25 mouse cellular contexts compared by ENCODE assay signal in the genomic region with DNA sequence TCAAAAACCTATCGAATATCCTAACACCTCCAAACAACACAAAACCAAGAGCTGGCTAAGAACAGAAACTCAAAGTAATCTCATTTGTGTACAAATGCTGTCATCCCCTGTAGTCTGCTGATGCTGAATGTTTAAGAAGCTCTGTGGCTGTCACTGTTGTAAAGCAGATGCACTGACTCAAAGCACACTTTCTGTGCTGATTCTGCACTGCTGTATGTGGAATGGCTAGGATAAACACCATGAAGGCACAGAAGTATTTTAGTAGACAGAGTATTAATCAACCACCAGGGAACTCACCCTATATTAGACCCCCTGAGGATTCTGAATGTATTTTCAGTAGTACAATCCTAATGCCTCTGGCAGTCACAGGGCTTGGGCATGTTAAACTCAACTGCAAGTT. TPM values are rescaled to one million over a fixed set of nuclear protein-coding genes. Genes with fewer than 3 reads are reported as not detected.
"Had no signal": no experiment of that assay in that cellular context is flagged by ENCODE, and none has a peak within 500 bp of the region (broad histone marks: within the 10 kb centered on the region; RNA-seq: fewer than 3 reads in every experiment).

No protein-coding gene starts in this region.

- H3K36me3 ChIP-seq: heart, embryonic 10.5 days; heart, embryonic 12.5 days; hindbrain, embryonic 10.5 days; hindbrain, embryonic 12.5 days; intestine, embryonic 15.5 days; kidney, embryonic 15.5 days; limb, embryonic 10.5 days; limb, embryonic 12.5 days had no signal

- H3K27ac ChIP-seq: gastrocnemius, adult 2 months; heart, embryonic 10.5 days; hindbrain, embryonic 10.5 days; hindbrain, embryonic 12.5 days; hindbrain, embryonic 14.5 days; intestine, embryonic 15.5 days; kidney, embryonic 15.5 days; kidney, postnatal 0 days; layer of hippocampus, adult 2 months; left cerebral cortex, adult 2 months; limb, embryonic 10.5 days; limb, embryonic 12.5 days had no signal

- H3K4me3 ChIP-seq: gastrocnemius, adult 2 months; heart, embryonic 10.5 days; heart, embryonic 12.5 days; hindbrain, embryonic 10.5 days; hindbrain, embryonic 12.5 days; intestine, embryonic 15.5 days; kidney, embryonic 15.5 days; layer of hippocampus, adult 2 months; left cerebral cortex, adult 2 months; limb, embryonic 10.5 days; limb, embryonic 12.5 days had no signal

- DNase-seq: gastrocnemius, adult 2 months; gastrocnemius, postnatal 10 days; gastrocnemius, postnatal 25 days; heart, adult 18-20 months; heart, postnatal 10 days; heart, postnatal 4 days; kidney, adult 2 months; kidney, adult 9 months; kidney, postnatal 14 days; kidney, postnatal 4 days had no signal

- H3K4me1 ChIP-seq: heart, embryonic 10.5 days; heart, embryonic 12.5 days; hindbrain, embryonic 10.5 days; hindbrain, embryonic 12.5 days; intestine, embryonic 15.5 days; kidney, embryonic 15.5 days; limb, embryonic 10.5 days; limb, embryonic 12.5 days had no signal

- H3K9ac ChIP-seq: heart, embryonic 12.5 days; hindbrain, embryonic 12.5 days; hindbrain, embryonic 14.5 days; intestine, embryonic 15.5 days; kidney, embryonic 15.5 days; limb, embryonic 12.5 days had no signal

- H3K4me2 ChIP-seq: heart, embryonic 12.5 days; hindbrain, embryonic 12.5 days; hindbrain, embryonic 14.5 days; intestine, embryonic 15.5 days; kidney, embryonic 15.5 days; limb, embryonic 12.5 days had no signal

- ATAC-seq: hindbrain, embryonic 16.5 days; inflammation-experienced regulatory T-cells, adult 6 months; intestine, embryonic 15.5 days; intestine, postnatal 0 days had no signal

- H3K27me3 ChIP-seq: heart, embryonic 12.5 days; hindbrain, embryonic 12.5 days; intestine, embryonic 15.5 days; kidney, embryonic 15.5 days; limb, embryonic 12.5 days had no signal

- H3K9me3 ChIP-seq: heart, embryonic 10.5 days; heart, embryonic 12.5 days; hindbrain, embryonic 10.5 days; hindbrain, embryonic 12.5 days; intestine, embryonic 15.5 days; kidney, embryonic 15.5 days; limb, embryonic 10.5 days; limb, embryonic 12.5 days had no signal

RNA-seq across cellular contexts. Expression of a gene that starts 46.2 kb away (rescaled TPM):
- polyA plus RNA-seq: inflammation-experienced regulatory T-cells, adult 6 months had no signal
